Mouse (Mus musculus) embryonic fibroblast, embryonic 13.5 days (primary cell): Measurements from ENCODE around the gene Olfr1307. TPM values are rescaled to one million over a fixed set of nuclear protein-coding genes. Genes with fewer than 3 reads are reported as not detected.

ENCODE experiments used
- H3K27ac ChIP-seq: 2 replicates; pipeline ENCODE4 v1.5.1; 2012; ENCODE audit warnings: low read length, control low read depth, inconsistent platforms; ENCODE audit not compliant: insufficient read depth
- H3K4me1 ChIP-seq: 2 replicates; pipeline ENCODE4 v1.6.1; 2011; ENCODE audit warnings: low read length; ENCODE audit not compliant: control insufficient read depth, insufficient read depth
- H3K4me3 ChIP-seq: 2 replicates; pipeline ENCODE4 v1.5.1; 2011; ENCODE audit warnings: mild to moderate bottlenecking, control low read depth, low read length; ENCODE audit not compliant: insufficient read depth
- CTCF ChIP-seq: IDR thresholded peaks from 2 replicates; pipeline ENCODE4 v1.5.1; 2011; ENCODE audit warnings: mild to moderate bottlenecking, control low read depth, low read length, moderate library complexity, borderline replicate concordance; ENCODE audit not compliant: insufficient read depth
- POLR2A ChIP-seq: IDR thresholded peaks from 2 replicates; pipeline ENCODE4 v1.6.1; 2011; ENCODE audit warnings: low read depth, mild to moderate bottlenecking, control low read depth, low read length, moderate library complexity
- polyA plus RNA-seq: library from polyadenylated mRNA; stranded (reverse); fragments of >200 nt; gene quantifications from 2 replicates; pipeline ENCODE4 v1.2.4, GENCODE M21; 2011; ENCODE audit warnings: low read depth; ENCODE audit not compliant: missing spikeins, insufficient read length

Olfr1307 gene
- polyA plus RNA-seq: 0.03 TPM in 1 of 2 replicates, not detected in the other

GRCm38 (mm10) chr2:111949340-111949739, at the start of gene Olfr1307:
TSS of gene Olfr1307 (minus strand) at chr2:111949440.
- H3K4me3 ChIP-seq: no peak within 1 kb of the TSS
- H3K4me1 ChIP-seq: no peaks in the 10 kb centered on the region
- TF ChIP-seq CTCF (no peak), POLR2A (no peak)

GRCm38 (mm10) chr2:111990181-111990580, 40.9 kb upstream of the Olfr1307 start, which contains the start of gene Olfr1309:
TSS of gene Olfr1309 (minus strand) at chr2:111990281.
- no peak within 1 kb of the TSS for H3K4me3 ChIP-seq
- TF ChIP-seq POLR2A (no peak), CTCF (no peak)
- H3K4me1 ChIP-seq: no peaks in the 10 kb centered on the region
- no peak within 1 kb of the TSS for H3K27ac ChIP-seq

More at GRCm38 (mm10) chr2:111949340-111949739, at the start of gene Olfr1307:
- no peak within 1 kb of the TSS for H3K27ac ChIP-seq

GRCm38 (mm10) chr2:111964844-111965243, 15.6 kb upstream of the Olfr1307 start, which contains the start of gene Olfr1308:
TSS of gene Olfr1308 (minus strand) at chr2:111964944.
- H3K4me1 ChIP-seq: no peaks in the 10 kb centered on the region
- no peak for TF ChIP-seq CTCF
- no peak for TF ChIP-seq POLR2A
- no peak within 1 kb of the TSS for H3K27ac ChIP-seq
- H3K4me3 ChIP-seq: no peak within 1 kb of the TSS

DNA sequence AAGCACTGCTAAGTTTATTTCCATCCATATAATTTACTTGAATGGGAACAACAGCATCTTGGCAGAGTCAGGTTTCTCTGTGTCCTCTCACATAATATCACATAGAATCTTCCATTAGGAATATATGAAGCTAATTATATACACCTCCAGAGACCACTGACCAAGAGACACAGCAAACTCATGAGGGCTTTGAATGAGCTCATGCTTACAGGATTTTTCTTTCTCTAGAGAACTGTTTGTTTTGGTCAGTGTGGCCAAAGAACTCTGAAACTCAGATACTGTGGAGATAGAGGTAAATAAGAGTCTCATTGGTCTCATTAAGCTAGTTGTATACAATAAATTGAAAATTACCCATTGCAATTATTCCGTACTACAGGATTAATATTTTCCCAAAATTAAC, 33.1 kb downstream of the Olfr1307 start, which contains the start of gene Olfr1306:
Gene Olfr1306, minus strand, starts transcription at position 101 of the 400 bp plus-strand sequence.
- no peak for TF ChIP-seq POLR2A
- no peak for TF ChIP-seq CTCF

More for the DNA sequence above, 33.1 kb downstream of the Olfr1307 start, which contains the start of gene Olfr1306:
- H3K4me1 ChIP-seq: no peaks in the 10 kb centered on the region
- no peak within 1 kb of the TSS for H3K27ac ChIP-seq
- H3K4me3 ChIP-seq: no peak within 1 kb of the TSS

Other genes with a start within 250 kb of the Olfr1307 start
- gene Olfr1301, start 198.4 kb downstream of the Olfr1307 start, polyA plus RNA-seq: not detected in 2 replicates
- gene Olfr1302, start 172.0 kb downstream of the Olfr1307 start, polyA plus RNA-seq: not detected in 2 replicates
- not detected in 2 replicates for gene Olfr1303, start 129.1 kb downstream of the Olfr1307 start, polyA plus RNA-seq
- not detected in 2 replicates for gene Olfr1305, start 72.3 kb downstream of the Olfr1307 start, polyA plus RNA-seq
- gene Olfr1306, start 33.2 kb downstream of the Olfr1307 start, polyA plus RNA-seq: not detected in 2 replicates
- not detected in 2 replicates for gene Olfr1308, start 15.5 kb upstream of the Olfr1307 start, polyA plus RNA-seq
- gene Olfr1309, start 40.8 kb upstream of the Olfr1307 start, polyA plus RNA-seq: 0.12 and 0.56 TPM in 2 replicates
- 0.48 and 0.51 TPM in 2 replicates for gene Olfr1310, start 63.3 kb upstream of the Olfr1307 start, polyA plus RNA-seq
- gene Olfr1311, start 75.0 kb upstream of the Olfr1307 start, polyA plus RNA-seq: not detected in 2 replicates
- gene Olfr1312, start 100.8 kb upstream of the Olfr1307 start, polyA plus RNA-seq: 0.15 and 0.39 TPM in 2 replicates
- 0.37 and 0.39 TPM in 2 replicates for gene Olfr1313, start 128.4 kb upstream of the Olfr1307 start, polyA plus RNA-seq
- gene Olfr1314, start 147.3 kb upstream of the Olfr1307 start, polyA plus RNA-seq: 1.6 and 2.3 TPM in 2 replicates
- gene Olfr1315-ps1, start 166.0 kb upstream of the Olfr1307 start, polyA plus RNA-seq: 1.2 and 1.8 TPM in 2 replicates
- 1.3 and 1.9 TPM in 2 replicates for gene Olfr1316, start 185.5 kb upstream of the Olfr1307 start, polyA plus RNA-seq
- gene Olfr1317, start 190.9 kb upstream of the Olfr1307 start, polyA plus RNA-seq: not detected in 2 replicates
- not detected in 2 replicates for gene Olfr1318, start 204.8 kb upstream of the Olfr1307 start, polyA plus RNA-seq